Mouse (Mus musculus) right cerebral cortex, adult 18-20 months (tissue): ENCODE data around the gene Cluap1.
"Not testable (repeated sequence)": the region's sequence is repeated elsewhere in the genome, so short reads cannot be mapped to it uniquely, and the experiment has no call there.

Experiments used
- DNase-seq: peaks from one replicate; pipeline ENCODE4 v3.0.0; 2022; ENCODE audit warnings: mixed read lengths

The Cluap1 gene

GRCm38 (mm10) chr16:3951141-3951540, 42.5 kb downstream of the Cluap1 start:
- DNase-seq = no peak

DNA sequence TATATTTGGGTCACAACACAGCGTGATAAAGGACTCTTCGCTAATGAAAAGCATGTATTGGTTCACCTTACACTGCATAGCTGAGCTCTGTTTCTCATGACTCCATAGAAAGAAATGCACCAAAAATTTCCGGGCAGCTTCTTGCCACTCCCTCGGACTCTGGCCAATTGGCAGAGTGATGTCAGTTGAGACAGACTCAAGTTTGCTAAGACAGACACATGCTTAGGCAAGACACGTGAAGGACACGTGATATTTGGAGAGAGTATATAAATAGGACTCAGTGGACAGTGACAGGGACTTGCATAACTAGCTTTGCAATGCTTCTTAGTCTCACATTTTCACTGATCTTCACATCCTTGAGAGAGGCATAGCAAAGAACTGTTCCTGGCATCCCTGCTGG, 47.8 kb downstream of the Cluap1 start:
- DNase-seq = peak; percentile 20

DNA sequence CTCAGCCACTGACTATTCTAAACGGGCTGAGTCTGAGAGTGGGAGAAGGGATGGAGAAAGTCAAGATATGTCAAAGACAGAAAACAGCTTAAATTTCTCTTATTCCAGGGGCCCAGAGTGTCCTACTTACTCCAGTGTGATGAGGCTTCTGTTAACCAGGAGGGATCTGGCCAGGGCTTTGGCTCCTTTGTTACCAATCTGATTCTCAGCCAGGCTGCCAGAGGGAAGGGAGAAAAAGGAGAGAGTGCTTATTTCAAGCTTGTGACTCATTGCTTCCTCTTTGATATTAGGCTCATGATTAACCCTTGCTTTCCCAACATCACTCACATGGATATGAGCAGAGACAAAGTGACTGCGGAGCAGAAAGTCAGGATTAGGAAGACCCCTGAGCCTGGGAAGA, 50.7 kb downstream of the Cluap1 start:
- no peak for DNase-seq

- DNase-seq = no peak
Measured at GRCm38 (mm10) chr16:3964990-3965389, 56.4 kb downstream of the Cluap1 start.

DNA sequence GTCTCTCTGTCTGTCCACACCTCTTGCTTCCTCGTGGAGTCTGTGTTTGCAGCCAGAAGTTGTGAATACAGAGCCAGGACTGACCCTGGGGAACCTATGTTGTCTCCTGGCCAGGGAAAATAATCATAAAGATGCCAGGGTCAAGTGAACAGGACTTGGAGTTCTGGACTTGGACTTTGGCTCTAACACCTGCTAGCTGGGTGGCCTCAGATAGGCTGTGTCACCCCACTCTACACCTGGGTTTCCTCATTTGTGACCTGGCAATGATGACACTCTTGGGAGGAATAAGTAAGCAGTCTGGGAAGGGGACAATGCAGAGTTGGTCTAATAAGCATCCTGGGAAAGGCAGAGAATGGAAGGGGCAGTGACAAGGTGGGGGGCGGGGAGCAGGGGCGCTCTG, 56.9 kb downstream of the Cluap1 start:
- DNase-seq = no peak

GRCm38 (mm10) chr16:3974456-3974855, 65.9 kb downstream of the Cluap1 start:
- not testable (repeated sequence) for DNase-seq

DNA sequence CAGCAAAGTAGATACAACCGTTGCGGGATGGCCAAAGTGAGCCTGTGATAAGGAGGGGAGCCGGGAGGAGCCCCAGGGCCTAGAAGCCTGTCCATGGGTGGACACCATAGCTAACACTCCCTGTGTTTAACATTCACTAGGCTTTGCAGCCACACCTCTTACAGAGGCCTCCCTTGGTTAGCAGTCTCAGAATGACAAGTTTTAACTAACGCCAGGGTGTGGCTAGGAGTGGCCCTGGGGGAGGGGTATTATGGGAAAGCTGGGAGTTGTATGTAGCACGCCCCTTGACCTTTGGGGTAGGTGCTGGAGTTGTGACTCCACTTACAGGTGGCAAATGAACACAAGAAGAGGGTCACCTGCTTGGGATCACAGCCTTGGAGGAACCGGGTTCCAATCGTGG, 67.1 kb downstream of the Cluap1 start:
- no peak for DNase-seq

- DNase-seq = no peak
Measured at GRCm38 (mm10) chr16:3976251-3976671, 67.7 kb downstream of the Cluap1 start, which contains the start of gene Nlrc3. Gene Nlrc3 (minus strand): TSS chr16:3976632.

- DNase-seq = no peak
Measured at GRCm38 (mm10) chr16:3976712-3977111, 68.1 kb downstream of the Cluap1 start.

- no peak for DNase-seq
Measured at GRCm38 (mm10) chr16:3982173-3982572, 73.6 kb downstream of the Cluap1 start.

DNA sequence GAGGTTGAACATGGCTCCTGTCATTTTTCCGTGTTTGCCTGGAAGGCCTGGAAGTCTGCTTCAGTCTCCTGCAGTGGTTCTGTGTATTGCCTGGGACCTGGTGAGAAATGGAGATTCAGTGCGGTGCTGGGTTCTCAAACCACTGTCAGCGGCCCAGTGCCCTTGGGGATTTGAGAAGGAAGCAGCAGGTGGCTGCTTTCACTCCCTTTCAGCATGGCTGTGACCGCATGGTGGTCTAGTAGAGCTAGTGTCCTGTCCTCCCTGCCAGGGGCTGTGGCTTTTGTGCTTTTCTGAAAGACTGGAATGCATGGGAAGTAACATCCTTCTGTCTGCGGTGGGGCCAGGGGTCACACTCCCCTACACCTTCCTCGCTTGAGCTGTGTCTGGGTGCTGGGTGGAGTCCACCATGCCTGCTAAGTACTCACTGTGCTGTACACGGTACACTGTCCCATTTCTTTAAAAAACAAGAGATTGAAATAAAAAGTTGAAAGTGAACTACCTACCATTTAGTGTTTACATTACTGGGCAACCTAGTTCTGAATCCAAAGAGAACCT, 74.6 kb downstream of the Cluap1 start:
- no peak for DNase-seq

GRCm38 (mm10) chr16:3988410-3988809, 79.8 kb downstream of the Cluap1 start:
- DNase-seq = no peak
